Mouse (Mus musculus): ENCODE results near the gene Slit3. TPM values are rescaled to one million over a fixed set of nuclear protein-coding genes. Genes with fewer than 3 reads are reported as not detected.

Gene Slit3
- 11.2 and 14.5 TPM in 2 replicates for polyA plus RNA-seq (2015; fragmentation: Nextera tagmentation; extraction: Ambion mirVana)

GRCm38 (mm10) chr11:35120894-35121610 is at the start of gene Slit3:
TSS of gene Slit3 (plus strand) at chr11:35121224.

MicroRNAs within 50 kb of the gene (microRNA counts, 519-probe panel; counts per million panel counts)
- 6,726 counts per million, percentile 92 among the panel's probes with 10 or more counts for microRNA mmu-miR-218

Small RNAs within 50 kb of the gene (microRNA-seq; reads per million reads assigned to microRNA genes)
- gene Mir218-2, result 303 reads per million, percentile 61 among the genes with 10 or more reads in this experiment

All from neural tube, postnatal 0 days (tissue).